Mouse (Mus musculus) lung, embryonic 16.5 days (tissue): ENCODE data around the gene Nfkb1. TPM values are rescaled to one million over a fixed set of nuclear protein-coding genes. Genes with fewer than 3 reads are reported as not detected.

Experiments used
- ATAC-seq: fragments of 200-750 bp; cut with Nextera tagmentation; 2 replicates; pipeline ENCODE4 v1.8.0; 2017; ENCODE audit warnings: low read depth, mild to moderate bottlenecking, moderate library complexity
- H3K27ac ChIP-seq: fragments of 300-500 bp; sonication (generic); 2 replicates; pipeline ENCODE4 v1.5.1; 2014; ENCODE audit warnings: mild to moderate bottlenecking, control low read depth, low read length
- H3K27me3 ChIP-seq: fragments of 300-500 bp; sonication (generic); 2 replicates; pipeline ENCODE4 v1.6.1; 2014; ENCODE audit warnings: low read depth, low read length, mixed read lengths; ENCODE audit not compliant: control insufficient read depth, insufficient read depth
- H3K36me3 ChIP-seq: fragments of 300-500 bp; sonication (generic); 2 replicates; pipeline ENCODE4 v1.6.1; 2014; ENCODE audit warnings: low read length; ENCODE audit not compliant: control insufficient read depth, insufficient read depth
- H3K4me1 ChIP-seq: fragments of 300-500 bp; sonication (generic); replicated peaks from 2 replicates; pipeline ENCODE4 v1.6.1; 2014; ENCODE audit warnings: low read length, mixed read lengths; ENCODE audit not compliant: control insufficient read depth, insufficient read depth
- H3K4me2 ChIP-seq: fragments of 300-500 bp; sonication (generic); 2 replicates; pipeline ENCODE4 v1.6.1; 2014; ENCODE audit warnings: low read depth, low read length, control low read depth
- H3K4me3 ChIP-seq: fragments of 300-500 bp; sonication (generic); 2 replicates; pipeline ENCODE4 v1.5.1; 2014; ENCODE audit warnings: mild to moderate bottlenecking, low read length, control low read depth
- H3K9ac ChIP-seq: fragments of 300-500 bp; sonication (generic); 2 replicates; pipeline ENCODE4 v1.6.1; 2014; ENCODE audit warnings: low read length, control low read depth
- H3K9me3 ChIP-seq: fragments of 300-500 bp; sonication (generic); 2 replicates; pipeline ENCODE4 v1.6.1; 2016; ENCODE audit warnings: low read length; ENCODE audit not compliant: control insufficient read depth
- WGBS: fragments of 180-500 bp; shearing (Covaris S2); extraction: QIAGEN DNeasy Blood & Tissue Kit; methylation state at CpG from one replicate; pipeline ENCODE4 v1.1.7; 2014; 5-methylcytosine and 5-hydroxymethylcytosine counted together
- polyA plus RNA-seq: library from polyadenylated mRNA; unstranded; fragments of >200 nt; fragmentation: Nextera tagmentation; extraction: Ambion mirVana; gene quantifications from 2 replicates; pipeline ENCODE4 v1.2.1, GENCODE M21; 2015

Nfkb1 gene
- polyA plus RNA-seq, 1 experiment from 2014 or later, result 26.8 TPM

DNA sequence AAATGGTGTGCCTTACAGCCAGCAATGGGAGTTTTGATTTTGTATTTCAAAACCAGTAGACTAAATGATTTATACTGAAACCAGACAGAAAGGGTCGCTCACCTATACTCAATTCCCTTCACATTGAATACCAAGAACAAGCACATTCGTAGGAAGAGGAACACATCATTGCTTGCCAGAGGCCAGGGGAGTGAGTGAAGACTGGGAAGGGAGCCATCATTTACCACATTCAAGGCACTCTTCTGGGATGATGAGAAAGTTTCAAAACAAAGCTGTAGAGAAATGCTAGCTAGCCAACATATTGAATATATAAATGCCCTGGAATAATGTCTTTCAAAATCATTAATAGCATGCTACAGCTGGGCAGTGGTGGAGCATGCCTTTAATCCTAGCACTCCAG lies 15.0 kb downstream of the Nfkb1 start:
- Histone ChIP-seq H3K4me2 (no peak overlapping the region), H3K36me3 (no peaks in the 10 kb centered on the region), H3K9me3 (no peaks in the 10 kb centered on the region; the same call in 1 of the 2 replicates), H3K9ac (no peak overlapping the region), H3K4me3 (no peak overlapping the region), H3K4me1 (peaks cover 45% of the 10 kb centered on the region), H3K27me3 (no peaks in the 10 kb centered on the region), H3K27ac (no peak overlapping the region)
- no peak for ATAC-seq
- 76% methylated on average over 2 of the region's 2 CpGs for WGBS

DNA sequence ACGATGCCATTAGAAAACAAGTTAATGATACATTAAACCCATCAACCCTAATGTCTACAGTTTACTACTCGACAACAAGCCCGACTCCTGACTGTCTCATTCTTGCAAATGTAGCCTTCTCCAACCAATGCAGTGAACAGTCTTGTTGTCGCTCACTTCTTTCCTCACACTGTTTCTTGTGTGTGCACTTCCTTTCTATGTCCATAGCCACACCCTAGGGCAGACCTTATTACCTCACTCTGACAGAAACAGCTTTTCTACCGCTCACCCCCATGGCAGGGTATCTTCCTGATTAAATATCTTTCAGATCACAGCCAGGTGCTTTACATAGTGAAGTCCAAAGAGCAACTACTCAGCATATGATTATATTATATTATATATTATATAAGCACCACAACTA lies 15.9 kb downstream of the Nfkb1 start:
- Histone ChIP-seq H3K4me2 (no peak overlapping the region), H3K27ac (no peak overlapping the region)
- ATAC-seq, result no peak

DNA sequence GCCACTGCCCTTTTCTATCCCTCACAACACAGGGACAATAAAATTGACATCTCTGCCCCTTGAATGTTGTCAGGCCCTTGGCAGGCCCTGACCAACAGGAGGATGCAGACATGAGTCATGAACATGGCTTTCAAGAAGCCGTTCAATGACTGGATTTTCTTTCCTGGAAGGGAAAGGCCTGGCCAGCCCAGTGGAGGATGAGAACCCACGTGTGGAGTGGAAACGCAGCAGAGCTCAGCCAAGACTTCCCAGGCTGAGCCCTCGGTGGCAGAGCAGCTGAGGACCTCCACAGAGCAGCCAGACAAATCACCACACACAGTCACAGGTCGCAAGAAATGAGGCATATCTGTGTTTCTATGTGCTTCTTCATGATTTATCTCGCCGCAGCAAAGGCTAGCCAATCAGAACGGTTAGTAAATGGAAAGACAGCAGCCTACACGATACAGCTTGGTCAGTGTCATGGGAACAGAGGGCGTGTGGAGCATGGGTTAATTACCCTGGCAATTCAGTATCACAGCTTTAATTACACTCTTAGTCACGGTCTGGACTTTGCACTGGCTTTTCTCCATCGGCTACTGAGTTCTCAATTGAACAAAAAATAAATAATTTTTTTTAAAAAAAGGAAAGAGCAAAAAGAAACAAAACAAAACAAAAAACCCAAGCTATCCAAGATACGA lies 16.5 kb downstream of the Nfkb1 start:
- H3K27ac ChIP-seq, result no peak overlapping the region
- H3K27me3 ChIP-seq, result no peaks in the 10 kb centered on the region
- H3K9me3 ChIP-seq, result no peaks in the 10 kb centered on the region; the same call in 1 of the 2 replicates
- peaks cover 50% of the 10 kb centered on the region for H3K4me1 ChIP-seq
- no peak overlapping the region for H3K4me2 ChIP-seq
- H3K4me3 ChIP-seq, result no peak overlapping the region
- no peak for ATAC-seq
- 43% methylated on average over 13 of the region's 13 CpGs for WGBS
- H3K9ac ChIP-seq, result no peak overlapping the region
- H3K36me3 ChIP-seq, result no peaks in the 10 kb centered on the region

More for the DNA sequence above, 15.9 kb downstream of the Nfkb1 start:
- H3K4me1 ChIP-seq, result peaks cover 50% of the 10 kb centered on the region
- H3K9ac ChIP-seq, result no peak overlapping the region
- H3K9me3 ChIP-seq, result no peaks in the 10 kb centered on the region; the same call in 1 of the 2 replicates
- H3K36me3 ChIP-seq, result no peaks in the 10 kb centered on the region
- no peak overlapping the region for H3K4me3 ChIP-seq
- WGBS, result 82% methylated on average over 5 of the region's 5 CpGs
- no peaks in the 10 kb centered on the region for H3K27me3 ChIP-seq

DNA sequence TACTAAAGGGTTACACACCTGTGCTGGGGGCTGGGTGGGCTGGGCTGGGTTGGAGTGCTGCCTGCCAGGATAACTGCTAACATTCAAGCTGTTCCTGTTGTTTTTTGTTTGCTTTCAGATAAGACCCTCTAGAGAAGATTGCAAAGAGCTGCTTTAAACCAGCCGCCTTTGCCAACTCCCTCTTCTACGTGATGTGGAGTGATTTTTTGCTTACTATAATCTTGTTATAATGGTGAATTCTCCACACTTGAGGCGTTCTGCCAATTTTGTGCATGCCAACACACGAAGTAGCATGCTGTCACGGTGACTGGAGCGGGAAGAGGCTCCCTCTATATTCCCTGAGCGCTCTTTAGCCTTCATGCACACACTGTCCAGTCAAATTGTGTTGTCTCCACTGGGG lies 17.7 kb downstream of the Nfkb1 start:
- Histone ChIP-seq H3K4me1 (peaks cover 50% of the 10 kb centered on the region), H3K4me3 (no peak overlapping the region), H3K27ac (no peak overlapping the region), H3K4me2 (peak overlapping the region; percentile 36), H3K9me3 (no peaks in the 10 kb centered on the region; the same call in 1 of the 2 replicates), H3K36me3 (no peaks in the 10 kb centered on the region), H3K27me3 (no peaks in the 10 kb centered on the region), H3K9ac (no peak overlapping the region)
- ATAC-seq, result peak; percentile 88
- 30% methylated on average over 7 of the region's 7 CpGs for WGBS

DNA sequence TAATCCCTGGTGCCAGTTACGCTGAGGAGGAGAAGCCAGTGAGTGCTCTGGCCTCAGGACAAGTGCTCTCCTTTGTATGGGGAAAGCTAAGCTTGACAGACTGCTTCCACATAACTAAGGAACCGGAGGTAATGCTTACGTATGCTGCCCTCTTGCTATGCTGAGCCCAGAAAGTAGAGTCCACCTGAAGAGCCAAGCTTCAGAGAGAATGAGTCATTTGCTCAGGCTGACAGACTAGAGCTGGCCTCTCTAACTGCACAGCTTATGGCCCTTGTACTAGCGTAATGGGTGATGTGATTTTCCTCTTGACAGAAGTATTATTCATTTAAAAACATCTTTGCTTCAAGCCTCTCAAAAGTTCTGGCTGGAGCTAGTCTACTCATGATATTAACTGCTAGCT lies 18.3 kb downstream of the Nfkb1 start:
- Histone ChIP-seq H3K27ac (peak overlapping the region; percentile 25; the same call in 1 of the 2 replicates), H3K4me1 (peaks cover 50% of the 10 kb centered on the region)

DNA sequence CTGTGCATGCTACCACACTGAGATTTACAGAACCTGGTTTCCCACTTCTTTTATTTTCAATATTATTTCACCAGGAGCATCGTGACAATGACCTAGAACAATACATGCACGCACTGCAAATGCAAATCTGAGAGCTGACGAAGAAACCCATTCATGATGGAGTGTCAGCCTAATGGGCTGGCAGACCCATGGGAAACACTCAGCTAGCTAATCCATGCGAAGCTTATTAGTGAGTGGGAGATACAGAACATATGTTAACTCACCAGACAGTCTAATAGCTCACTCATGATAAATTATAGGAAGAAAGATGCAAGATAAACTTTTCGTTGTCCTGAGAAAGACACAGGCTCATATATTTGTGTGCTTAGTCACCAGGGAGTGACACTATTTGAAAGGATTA lies 19.2 kb downstream of the Nfkb1 start:
- Histone ChIP-seq H3K4me3 (no peak overlapping the region), H3K27ac (no peak overlapping the region), H3K27me3 (no peaks in the 10 kb centered on the region), H3K4me2 (no peak overlapping the region), H3K9me3 (no peaks in the 10 kb centered on the region; the same call in 1 of the 2 replicates), H3K4me1 (peaks cover 50% of the 10 kb centered on the region), H3K9ac (no peak overlapping the region), H3K36me3 (peaks cover 3% of the 10 kb centered on the region)
- no peak for ATAC-seq
- 65% methylated on average over 5 of the region's 5 CpGs for WGBS

More for the DNA sequence above, 18.3 kb downstream of the Nfkb1 start:
- Histone ChIP-seq H3K36me3 (no peaks in the 10 kb centered on the region), H3K4me3 (no peak overlapping the region), H3K4me2 (no peak overlapping the region), H3K27me3 (no peaks in the 10 kb centered on the region), H3K9me3 (no peaks in the 10 kb centered on the region; the same call in 1 of the 2 replicates), H3K9ac (no peak overlapping the region)
- WGBS, result 60% methylated on average over 4 of the region's 4 CpGs
- ATAC-seq, result peak; percentile 54

DNA sequence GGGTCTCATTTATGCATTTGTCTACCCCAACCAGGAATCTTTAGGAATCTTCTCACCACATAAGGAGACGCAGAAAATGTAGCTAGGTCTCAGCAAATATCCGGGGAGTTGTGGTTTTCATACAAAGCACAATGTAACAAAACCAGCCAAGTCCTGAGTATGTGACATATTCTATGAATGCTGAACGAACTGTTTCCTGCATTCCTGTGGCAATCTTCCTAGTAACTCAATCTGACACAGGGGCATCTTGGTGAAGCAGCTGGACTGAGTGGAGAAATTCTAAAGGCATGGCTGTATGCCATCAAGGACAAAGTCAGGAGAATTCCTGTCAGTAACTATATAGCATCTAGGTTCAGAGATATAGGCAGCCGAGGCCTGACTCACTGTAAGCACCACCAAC lies 20.5 kb downstream of the Nfkb1 start:
- peaks cover 40% of the 10 kb centered on the region for H3K4me1 ChIP-seq
- 59% methylated on average over 4 of the region's 4 CpGs for WGBS
- H3K4me3 ChIP-seq, result no peak overlapping the region
- H3K27me3 ChIP-seq, result no peaks in the 10 kb centered on the region
- H3K9ac ChIP-seq, result no peak overlapping the region
- no peak for ATAC-seq
- H3K27ac ChIP-seq, result no peak overlapping the region
- no peaks in the 10 kb centered on the region; the same call in 1 of the 2 replicates for H3K9me3 ChIP-seq
- H3K4me2 ChIP-seq, result no peak overlapping the region
- H3K36me3 ChIP-seq, result peaks cover 5% of the 10 kb centered on the region

DNA sequence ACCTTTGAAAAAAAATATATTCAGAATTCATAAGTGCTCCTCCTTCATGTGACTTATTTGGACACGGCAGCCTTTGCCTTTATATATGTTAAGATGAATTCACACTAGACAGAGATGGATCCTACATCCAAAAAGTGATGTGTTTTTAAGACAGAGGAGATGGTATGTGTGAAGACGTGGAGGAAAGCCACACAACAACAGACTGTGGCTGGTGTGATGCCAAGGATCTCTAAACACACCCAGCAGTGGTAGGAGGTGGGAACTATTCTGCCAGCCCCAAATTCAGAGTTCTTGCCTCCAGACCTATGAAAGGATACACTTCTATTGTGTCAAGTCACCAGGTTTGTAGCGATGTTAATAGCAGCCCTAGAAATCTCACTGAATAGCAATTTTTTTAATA lies 24.3 kb downstream of the Nfkb1 start:
- Histone ChIP-seq H3K4me3 (no peak overlapping the region), H3K27me3 (no peaks in the 10 kb centered on the region), H3K4me1 (peaks cover 10% of the 10 kb centered on the region), H3K36me3 (peaks cover 14% of the 10 kb centered on the region), H3K9me3 (no peaks in the 10 kb centered on the region), H3K9ac (no peak overlapping the region), H3K4me2 (no peak overlapping the region), H3K27ac (no peak overlapping the region)
- 68% methylated on average over 3 of the region's 3 CpGs for WGBS
- ATAC-seq, result no peak

DNA sequence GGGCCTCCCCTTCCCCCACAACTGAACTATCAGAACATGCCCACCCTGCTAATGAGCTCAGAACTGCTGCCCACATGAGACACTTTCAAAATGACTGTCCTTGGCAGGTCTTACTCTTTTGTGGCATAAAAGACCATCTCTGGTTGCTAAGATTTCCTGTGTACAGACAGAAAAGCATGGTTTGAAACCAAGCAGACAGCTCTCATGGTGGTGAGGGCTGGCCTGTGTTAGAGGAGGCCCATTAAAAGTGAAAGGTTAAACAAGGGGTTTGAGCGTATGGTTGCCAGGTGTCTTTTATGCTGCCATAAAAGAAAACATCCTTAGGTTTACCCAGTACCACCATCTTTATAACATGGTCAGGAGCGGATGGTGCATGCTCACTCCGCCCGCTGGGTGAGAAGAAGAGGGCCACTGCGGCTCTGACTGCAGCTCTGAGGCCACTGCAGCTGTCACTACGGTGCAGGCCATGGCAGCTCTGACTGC lies 25.5 kb downstream of the Nfkb1 start:
- Histone ChIP-seq H3K4me2 (no peak overlapping the region), H3K27ac (no peak overlapping the region), H3K9ac (no peak overlapping the region), H3K4me1 (peaks cover 2% of the 10 kb centered on the region; the same call in 1 of the 2 replicates), H3K4me3 (no peak overlapping the region), H3K36me3 (peaks cover 14% of the 10 kb centered on the region), H3K27me3 (no peaks in the 10 kb centered on the region), H3K9me3 (no peaks in the 10 kb centered on the region)
- WGBS, result 86% methylated on average over 6 of the region's 6 CpGs
- ATAC-seq, result no peak
